Mouse (Mus musculus) embryo, embryonic 10.5 days (tissue): ENCODE measurements at regions not wholly inside any gene's neighbourhood (a gene's known extent, or its start where the extent isn't known, plus 50 kb on each side); places are given as distances from the start of the nearest gene placed in this dataset.

ENCODE experiments used
- DNase-seq: peaks from one replicate; pipeline ENCODE4 v3.0.0-alpha.2; 2015; ENCODE audit warnings: low spot score

GRCm38 (mm10) chr14:58496902-58497301 is 426.6 kb downstream of the Fgf9 start:
- no peak for DNase-seq

- DNase-seq: no peak
Observed at GRCm38 (mm10) chr14:58494400-58494987, 424.1 kb downstream of the Fgf9 start.

- DNase-seq: no peak
Observed at GRCm38 (mm10) chr14:58492118-58492517, 421.8 kb downstream of the Fgf9 start.

GRCm38 (mm10) chr14:58488803-58489202 is 418.5 kb downstream of the Fgf9 start:
- DNase-seq: no peak

DNA sequence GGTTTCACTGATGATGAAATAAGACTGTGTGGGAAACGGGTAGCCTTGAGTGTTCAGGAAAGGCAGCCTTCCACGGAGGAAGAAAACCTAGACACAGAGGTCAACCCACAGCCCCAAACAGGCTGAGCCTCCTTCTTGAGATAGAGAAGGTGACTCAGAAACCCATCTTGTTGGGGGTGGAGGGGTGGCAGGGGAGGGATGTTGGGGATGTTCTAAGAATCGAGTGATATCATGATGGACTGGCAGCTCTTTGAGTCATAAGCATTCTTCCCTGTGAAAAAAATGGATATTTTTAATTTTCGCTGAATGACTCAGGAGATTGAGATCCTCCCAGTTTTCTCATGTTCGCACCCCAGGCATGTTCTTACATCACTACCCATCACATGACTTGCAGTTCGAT is 417.5 kb downstream of the Fgf9 start:
- DNase-seq: no peak

GRCm38 (mm10) chr14:58480454-58480853 is 410.1 kb downstream of the Fgf9 start:
- DNase-seq: no peak

GRCm38 (mm10) chr14:58470678-58471077 is 400.3 kb downstream of the Fgf9 start:
- DNase-seq: no peak

DNA sequence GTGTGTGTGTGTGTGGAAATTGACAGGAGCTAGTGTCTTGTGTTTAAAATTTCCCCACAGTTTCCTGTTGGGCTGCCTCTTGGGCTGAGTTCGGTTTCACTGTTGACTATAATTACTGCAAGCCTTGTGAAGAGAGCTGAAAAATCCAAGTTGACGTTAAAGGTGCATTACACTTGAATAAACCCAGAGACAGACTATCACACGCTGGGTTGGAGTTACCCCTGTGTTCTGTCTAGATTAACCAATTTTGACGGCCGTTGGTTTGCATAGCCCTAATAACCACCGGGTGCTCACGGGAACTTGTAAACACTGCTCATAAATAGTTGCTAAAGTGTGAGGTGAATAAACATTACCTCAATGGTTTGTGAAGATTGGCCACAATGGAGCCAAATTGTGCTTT is 398.1 kb downstream of the Fgf9 start:
- DNase-seq: no peak

- no peak for DNase-seq
Observed at GRCm38 (mm10) chr14:58467856-58468255, 397.5 kb downstream of the Fgf9 start.

- no peak for DNase-seq
Observed at GRCm38 (mm10) chr14:58446776-58447354, 376.5 kb downstream of the Fgf9 start.

DNA sequence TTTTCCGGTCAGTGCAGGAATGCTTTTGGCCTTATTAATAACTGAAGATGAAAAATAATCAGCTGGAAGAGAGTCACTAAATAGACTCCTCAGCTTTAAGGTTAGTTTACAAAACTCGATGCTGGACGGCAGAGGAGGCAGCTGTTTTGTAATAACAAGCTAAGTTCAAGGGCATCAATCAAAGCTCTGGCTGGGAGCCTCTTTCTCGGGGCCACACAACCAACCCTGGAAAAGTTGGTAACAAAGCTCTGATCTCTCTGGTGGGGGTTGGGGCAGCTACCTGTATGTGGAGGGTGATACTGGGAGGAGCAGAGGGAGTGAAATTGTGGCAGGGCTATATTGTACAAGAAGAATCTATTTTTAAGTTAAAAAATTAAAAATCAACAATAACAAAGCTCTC is 374.1 kb downstream of the Fgf9 start:
- DNase-seq: no peak

DNA sequence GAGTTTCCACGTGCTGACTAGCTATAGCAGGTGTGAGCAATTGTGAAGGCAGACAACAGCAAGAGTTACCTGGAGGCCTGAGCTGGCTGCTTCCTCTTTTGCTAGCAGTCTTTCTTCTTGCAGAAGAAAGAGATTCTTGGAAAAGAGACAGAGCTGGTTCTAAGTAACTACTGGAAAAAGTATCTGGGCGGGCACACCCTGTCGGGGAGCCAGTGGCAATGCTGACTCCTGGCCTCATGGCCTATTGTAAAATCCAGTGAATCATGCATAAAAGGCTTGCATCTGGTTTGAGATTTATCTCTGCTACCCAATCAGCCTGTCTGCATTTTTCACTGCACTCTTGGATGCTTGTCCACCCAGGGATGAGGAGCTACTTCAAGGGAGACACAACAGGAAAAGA is 372.2 kb downstream of the Fgf9 start:
- no peak for DNase-seq

- no peak for DNase-seq
Observed at GRCm38 (mm10) chr14:58439963-58440362, 369.6 kb downstream of the Fgf9 start.

DNA sequence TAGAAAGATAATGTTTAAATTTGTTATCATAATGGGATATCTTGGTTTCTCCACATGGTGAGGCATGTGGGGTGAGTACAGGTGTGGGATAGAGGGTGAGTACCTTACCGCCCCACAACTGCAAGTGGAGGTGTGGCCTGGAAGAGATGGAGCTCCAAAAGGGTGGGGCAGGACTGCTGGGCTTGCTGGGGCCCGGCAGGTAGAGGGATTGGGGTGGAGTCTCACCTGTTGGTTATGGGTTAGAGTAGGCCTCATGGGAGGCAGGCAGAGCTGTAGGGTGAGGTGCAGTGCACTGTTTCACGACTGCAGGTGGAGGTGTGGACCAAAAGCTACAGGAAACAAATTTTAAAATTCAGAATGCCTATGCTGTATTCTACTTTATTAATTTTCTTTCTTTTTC is 365.7 kb downstream of the Fgf9 start:
- no peak for DNase-seq

DNA sequence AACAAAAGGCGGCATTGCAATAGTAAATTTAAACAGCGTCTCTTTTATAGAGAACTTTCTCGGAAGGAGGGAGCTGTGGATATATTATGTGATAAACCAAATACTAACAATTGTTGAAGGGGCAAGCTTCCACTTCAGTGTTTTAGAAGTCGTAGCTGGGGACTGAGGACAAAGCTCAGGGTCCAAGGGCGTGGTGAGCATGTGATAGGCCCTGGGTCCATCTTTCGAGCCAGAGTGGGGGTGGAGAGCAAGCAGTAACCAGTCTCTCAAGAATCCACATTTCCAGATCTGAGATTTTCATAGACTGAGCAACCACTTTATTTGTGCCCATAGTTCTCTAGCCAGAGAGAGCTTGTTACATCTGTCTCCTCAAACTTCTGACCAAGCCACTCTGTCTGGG is 356.1 kb downstream of the Fgf9 start:
- no peak for DNase-seq

- no peak for DNase-seq
Observed at GRCm38 (mm10) chr14:58421904-58422303, 351.6 kb downstream of the Fgf9 start.

- DNase-seq: no peak
Observed at GRCm38 (mm10) chr14:58417545-58417944, 347.2 kb downstream of the Fgf9 start.

DNA sequence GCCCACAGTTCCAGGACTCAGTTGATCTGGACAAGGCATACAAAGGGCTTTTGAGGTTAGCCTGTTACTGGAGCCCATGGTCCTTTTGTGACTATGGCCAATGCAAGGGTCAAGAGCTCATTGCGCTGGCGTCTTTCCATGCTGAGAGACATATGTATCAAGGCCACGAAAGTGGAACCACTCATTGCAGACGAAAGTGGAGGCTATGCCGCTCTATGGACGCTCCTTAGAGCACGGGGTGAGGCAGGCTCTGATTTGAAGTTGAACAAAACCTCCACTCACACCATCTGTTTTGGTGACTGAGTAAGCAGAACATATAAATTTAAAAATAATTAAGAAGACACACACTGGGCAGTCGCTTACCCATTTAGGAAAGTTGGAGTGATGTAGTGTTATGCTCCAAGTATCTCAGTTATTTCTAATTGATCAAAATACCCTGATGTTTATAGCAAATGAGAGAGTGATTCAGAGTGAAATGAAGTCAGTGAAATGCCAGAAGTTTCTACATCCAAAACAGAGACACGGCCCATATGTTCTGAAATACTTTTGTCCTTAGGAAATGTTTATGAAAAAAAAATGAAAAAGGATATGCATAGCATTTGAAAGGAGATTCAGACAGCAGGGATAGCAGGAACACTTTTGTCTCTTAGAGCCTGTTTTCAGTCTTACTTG is 321.8 kb downstream of the Fgf9 start:
- no peak for DNase-seq

DNA sequence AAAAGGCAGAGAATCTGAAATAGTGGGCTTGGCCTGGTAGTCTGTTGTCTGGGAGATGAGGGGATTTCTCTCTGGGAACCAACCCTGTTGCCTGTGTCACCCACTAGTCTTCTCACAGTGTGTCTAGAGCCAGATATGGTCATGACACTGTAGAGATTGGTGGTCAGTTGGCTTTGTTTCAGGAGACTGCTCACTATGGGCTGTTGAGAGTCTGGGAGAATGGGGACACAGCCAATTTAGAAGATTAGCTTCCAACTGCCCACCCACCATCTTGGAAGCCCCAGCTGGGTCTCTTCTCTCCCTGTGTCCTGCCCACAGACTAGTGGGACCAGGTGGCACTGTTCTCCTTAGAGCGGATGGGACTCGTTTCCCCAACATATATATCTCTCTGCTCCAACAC is 320.4 kb downstream of the Fgf9 start:
- no peak for DNase-seq

DNA sequence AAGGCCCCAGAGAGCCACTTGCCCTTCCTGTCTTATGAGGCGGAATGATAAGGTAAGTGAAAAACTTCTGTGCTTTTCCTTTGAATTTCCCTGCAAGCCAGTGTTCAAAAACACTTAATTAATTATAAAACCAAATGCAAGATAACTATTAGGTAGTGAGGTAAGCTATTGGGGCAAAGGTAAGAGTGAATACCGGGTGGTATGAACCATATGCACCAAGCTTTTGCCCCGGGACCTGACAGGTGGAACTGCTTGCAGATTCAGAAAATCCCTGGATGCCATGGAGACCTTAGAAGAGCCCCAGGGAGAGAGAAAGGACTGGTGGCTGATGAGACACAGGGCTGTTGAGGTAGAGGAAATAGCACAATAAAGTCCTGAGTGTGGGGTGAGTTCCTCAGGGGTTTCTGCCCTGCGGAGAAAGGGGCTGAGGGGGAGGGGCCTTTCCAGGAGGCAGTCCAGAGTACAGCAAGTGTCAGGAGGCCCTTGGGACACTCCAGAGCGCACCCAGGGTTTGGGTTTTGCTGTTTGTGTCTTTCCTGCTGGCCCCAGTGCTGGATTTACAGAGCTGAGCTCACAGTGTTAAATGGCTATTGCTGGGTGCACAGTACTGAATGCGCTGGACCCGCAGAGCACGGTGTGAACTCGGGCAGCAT is 317.1 kb downstream of the Fgf9 start:
- no peak for DNase-seq

- no peak for DNase-seq
Observed at GRCm38 (mm10) chr14:58375056-58375455, 304.7 kb downstream of the Fgf9 start.

DNA sequence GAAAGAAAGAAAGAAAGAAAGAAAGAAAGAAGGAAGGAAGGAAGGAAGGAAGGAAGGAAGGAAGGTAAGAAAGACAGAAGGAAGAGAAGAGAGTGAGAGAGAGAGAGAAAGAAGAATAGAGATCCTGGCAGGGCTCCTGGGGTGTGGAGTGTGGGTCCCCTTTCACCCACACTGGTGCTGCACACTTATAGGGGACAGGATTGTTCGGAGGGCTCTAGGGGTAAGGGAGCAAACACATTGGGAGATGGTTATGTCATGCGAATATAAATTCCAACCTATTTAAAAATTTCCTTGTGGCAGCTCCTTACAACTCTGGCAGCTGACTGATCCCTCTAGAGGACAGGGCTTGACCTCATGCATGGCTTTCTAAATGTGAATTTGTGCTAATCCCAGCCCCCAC is 286.5 kb downstream of the Fgf9 start:
- no peak for DNase-seq

DNA sequence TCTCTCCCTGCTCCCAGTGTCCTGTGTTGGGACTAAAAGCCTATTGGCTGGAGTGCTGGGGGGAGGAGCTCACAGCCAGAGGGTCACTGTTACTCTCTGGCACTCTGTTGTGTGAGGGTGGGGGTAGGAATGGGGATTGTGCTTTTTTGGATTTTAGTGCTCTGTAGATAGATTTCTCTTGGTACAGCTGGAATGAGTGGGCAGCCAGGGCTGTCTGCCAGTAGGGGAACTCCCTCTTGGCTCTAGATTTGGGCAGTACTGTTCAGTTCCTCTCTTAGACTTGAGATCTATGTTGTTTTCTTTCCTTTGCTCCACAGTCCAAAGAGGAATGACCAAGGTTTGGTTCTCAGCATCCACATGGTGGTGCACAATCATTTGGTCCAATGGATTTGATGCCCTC is 282.6 kb downstream of the Fgf9 start:
- DNase-seq: no peak
